ENCODE assay signal across 10 mouse cellular contexts in the genomic region with DNA sequence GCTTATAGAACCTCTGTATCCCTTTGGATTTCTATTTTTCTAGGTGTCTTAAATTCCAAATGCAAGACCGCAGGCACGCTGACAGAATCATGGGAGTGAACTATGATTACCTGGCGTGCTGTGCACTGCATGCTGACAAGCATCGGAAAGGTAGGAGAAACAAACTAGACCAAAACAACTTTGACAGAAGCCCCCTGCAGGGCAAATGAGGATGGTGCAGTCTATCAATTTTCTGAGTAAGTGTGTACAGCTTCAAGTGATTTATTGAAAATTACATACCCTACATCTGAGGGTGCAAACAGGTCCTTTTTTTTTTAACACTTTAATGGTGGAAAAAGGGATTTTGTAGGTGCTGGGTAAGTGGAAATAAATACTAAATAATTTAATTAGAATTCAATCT.
DNase-seq lines count a peak whose midpoint lies in the region; TF ChIP-seq lines count a peak whose summit lies in the region.
"Had no signal": no experiment of that assay in that cellular context is flagged by ENCODE, and none has a peak within 500 bp of the region (broad histone marks: within the 10 kb centered on the region; RNA-seq: fewer than 3 reads in every experiment).

No protein-coding gene starts in this region.

- H3K4me1 ChIP-seq in lung, adult 2 months (ENCODE audit: control insufficient read depth, insufficient read depth, low read length), result no peaks in the 10 kb centered on the region
- H3K4me1 ChIP-seq: heart, embryonic 12.5 days had no signal

- TF ChIP-seq CTCF in lung, adult 2 months (IDR thresholded peaks at IDR 0.05; ENCODE audit: insufficient read depth, low read length), result 0 out of 2 replicates have a peak, but pooled peaks have one; percentile 6
- TF ChIP-seq CTCF in brain, embryonic 14.5 days (IDR thresholded peaks at IDR 0.05; ENCODE audit: borderline replicate concordance, extremely low read depth, insufficient read depth, insufficient read length), result peak; percentile 38; the same call in 1 of the 2 replicates

- TF ChIP-seq POLR2A in lung, adult 2 months (IDR thresholded peaks at IDR 0.05; ENCODE audit: borderline replicate concordance, extremely low read depth, low read depth, low read length), result no peak
- no peak for TF ChIP-seq POLR2A in brain, embryonic 14.5 days (IDR thresholded peaks at IDR 0.05; ENCODE audit: borderline replicate concordance, extremely low read depth, insufficient read depth, insufficient read length, poor library complexity, severe bottlenecking)

- WGBS in lung, adult 2 months, result 80% methylated on average over 4 of the region's 4 CpGs

- no peak overlapping the region for H3K4me3 ChIP-seq in lung, adult 2 months (replicated peaks; ENCODE audit: extremely low read depth, low read depth, low read length)
- H3K4me3 ChIP-seq: heart, embryonic 12.5 days had no signal

- peak; percentile 3 to 7 for DNase-seq in cerebellum, postnatal 10 days
- no peak for DNase-seq in cerebellum, adult 11 months
- no peak for DNase-seq in lung, adult 2 months
- no peak for DNase-seq in lung, postnatal 14 days
- DNase-seq in brain, embryonic 14.5 days (ENCODE audit: low read depth), result no peak
- DNase-seq in thymus, postnatal 0 days (ENCODE audit: low spot score), result peak; percentile 21
- DNase-seq in T-cell, adult 2 months (ENCODE audit: low spot score), result no peak
- no peak for DNase-seq in right cerebral cortex, postnatal 4 days
- DNase-seq: adrenal gland, postnatal 10 days had no signal

Comparison
In these comparisons a context has a peak if more than half of its experiments do, and no peak if none do; other contexts are left out.
1. DNase-seq: peak in cerebellum, postnatal 10 days (2 of 2) and thymus, postnatal 0 days (single experiment); none in cerebellum, adult 11 months (single experiment), lung, adult 2 months (single experiment), lung, postnatal 14 days (single experiment), brain, embryonic 14.5 days (single experiment), T-cell, adult 2 months (single experiment) and right cerebral cortex, postnatal 4 days (single experiment).